Mouse (Mus musculus): ENCODE data around the gene Pirb. TPM values are rescaled to one million over a fixed set of nuclear protein-coding genes. Genes with fewer than 3 reads are reported as not detected.
A peak's percentile ranks its signal among the peaks of the same experiment; 100 is the strongest.
"Not testable (repeated sequence)": the region's sequence is repeated elsewhere in the genome, so short reads cannot be mapped to it uniquely, and the experiment has no call there.

Pirb gene
- polyA plus RNA-seq (2015; fragmentation: Nextera tagmentation; extraction: Ambion mirVana): 0.45 and 0.50 TPM in 2 replicates

DNA sequence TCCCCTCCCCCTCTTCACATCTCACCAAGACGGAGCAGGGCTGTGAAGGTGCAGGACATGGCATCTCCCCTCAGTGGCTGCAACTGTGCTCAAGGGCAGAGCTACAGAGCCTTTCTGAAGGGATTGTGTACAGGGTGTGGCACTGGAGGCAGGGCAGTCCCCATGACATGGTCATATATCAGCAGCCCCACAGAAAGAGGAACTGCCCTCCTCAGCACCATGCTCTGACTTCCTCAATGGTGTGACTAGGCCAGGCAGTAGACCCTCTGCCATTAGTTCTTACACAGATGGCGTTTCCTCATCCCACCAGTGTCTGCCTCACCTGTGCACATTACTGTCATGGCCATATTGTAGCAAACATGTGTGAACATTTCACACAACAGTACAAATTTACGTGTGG, at the start of gene Pirb:
Pirb (minus strand) TSS at position 124 of the 400 bp plus-strand sequence.
- not testable (repeated sequence) for H3K4me2 ChIP-seq; ATAC-seq (ENCODE audit: low FRiP score, low read depth); H3K36me3 ChIP-seq; H3K9ac ChIP-seq; H3K27ac ChIP-seq (replicated peaks); H3K4me1 ChIP-seq (replicated peaks); H3K4me3 ChIP-seq; H3K9me3 ChIP-seq; H3K27me3 ChIP-seq
- WGBS: 71% methylated on average over 1 of the region's 3 CpGs

DNA sequence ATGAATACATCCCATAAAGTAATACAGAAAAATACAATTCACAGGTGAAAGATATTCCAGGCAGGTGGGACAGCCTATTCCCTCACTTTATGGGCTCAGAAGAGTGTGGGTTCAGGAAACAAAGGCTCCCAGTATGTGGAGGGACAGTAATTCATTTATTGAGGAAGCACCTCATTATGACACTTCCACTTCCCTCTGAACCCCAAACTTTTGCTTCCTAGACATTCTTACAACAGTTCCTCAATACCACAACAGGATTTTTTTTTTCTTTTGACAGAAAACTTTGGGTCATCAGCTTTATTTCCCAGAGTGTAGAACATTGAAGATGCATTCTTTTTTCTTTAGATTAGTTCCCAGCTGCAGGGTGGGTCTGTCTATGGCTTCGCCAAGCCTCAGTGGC, 12.5 kb upstream of the Pirb start:
- H3K36me3 ChIP-seq, H3K9ac ChIP-seq: not testable (repeated sequence)

DNA sequence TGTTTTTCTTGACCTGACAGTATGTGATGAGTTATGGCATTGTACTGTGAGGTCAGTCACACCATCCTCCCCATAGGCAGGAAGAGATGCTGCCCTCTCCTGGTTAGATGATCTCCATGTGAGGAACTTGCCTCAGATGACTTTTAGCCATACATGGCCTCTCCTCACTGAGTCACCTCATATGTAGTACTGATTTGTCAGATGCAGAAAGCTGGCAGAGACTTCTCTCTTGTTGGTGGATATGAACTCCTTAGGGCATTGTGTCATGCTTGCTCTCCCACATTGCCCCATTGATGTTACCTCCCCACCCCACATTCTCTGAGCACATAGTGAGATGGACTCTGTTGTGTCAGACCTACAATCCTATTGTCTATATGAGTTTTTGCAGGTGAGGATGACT, 5.3 kb upstream of the Pirb start:
- H3K27ac ChIP-seq (replicated peaks); H3K4me1 ChIP-seq (replicated peaks); H3K4me3 ChIP-seq; H3K4me2 ChIP-seq; H3K9ac ChIP-seq; ATAC-seq (ENCODE audit: low FRiP score, low read depth); H3K27me3 ChIP-seq; H3K9me3 ChIP-seq; H3K36me3 ChIP-seq: not testable (repeated sequence)

More for the DNA sequence above, 12.5 kb upstream of the Pirb start:
- H3K4me3 ChIP-seq; ATAC-seq (ENCODE audit: low FRiP score, low read depth); H3K9me3 ChIP-seq; H3K27ac ChIP-seq (replicated peaks); H3K4me1 ChIP-seq (replicated peaks); H3K27me3 ChIP-seq; H3K4me2 ChIP-seq: not testable (repeated sequence)
- WGBS: no CpG with 5 or more reads among the region's 1 CpGs

DNA sequence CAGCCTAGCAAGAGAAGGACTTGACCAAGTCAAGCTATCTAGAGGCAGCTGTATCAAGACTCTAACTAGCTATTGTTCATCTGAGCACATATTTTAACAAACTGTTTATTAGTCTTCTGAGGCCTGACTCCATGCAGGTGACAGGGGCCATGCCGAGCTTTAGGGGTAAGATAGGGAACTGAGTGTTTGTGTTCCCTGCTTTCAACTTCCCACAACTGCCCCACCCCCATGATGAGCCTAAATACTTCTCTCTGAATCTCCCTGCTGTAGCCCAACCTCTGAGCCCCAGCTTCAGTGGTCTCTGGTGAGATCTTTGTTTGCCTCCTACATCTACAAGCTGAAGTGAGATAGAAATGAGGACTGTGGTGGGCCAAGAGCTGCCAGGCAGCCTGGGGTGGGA, 4.9 kb downstream of the Pirb start:
- H3K27ac ChIP-seq (replicated peaks): no peak overlapping the region
- no peaks in the 10 kb centered on the region for H3K36me3 ChIP-seq
- no peaks in the 10 kb centered on the region for H3K4me1 ChIP-seq (replicated peaks)
- no peak for ATAC-seq (ENCODE audit: low FRiP score, low read depth)
- 68% methylated on average over 1 of the region's 1 CpGs for WGBS
- no peak overlapping the region for H3K4me3 ChIP-seq
- no peak overlapping the region for H3K4me2 ChIP-seq
- H3K9me3 ChIP-seq: no peaks in the 10 kb centered on the region
- H3K9ac ChIP-seq: no peak overlapping the region
- no peaks in the 10 kb centered on the region for H3K27me3 ChIP-seq

DNA sequence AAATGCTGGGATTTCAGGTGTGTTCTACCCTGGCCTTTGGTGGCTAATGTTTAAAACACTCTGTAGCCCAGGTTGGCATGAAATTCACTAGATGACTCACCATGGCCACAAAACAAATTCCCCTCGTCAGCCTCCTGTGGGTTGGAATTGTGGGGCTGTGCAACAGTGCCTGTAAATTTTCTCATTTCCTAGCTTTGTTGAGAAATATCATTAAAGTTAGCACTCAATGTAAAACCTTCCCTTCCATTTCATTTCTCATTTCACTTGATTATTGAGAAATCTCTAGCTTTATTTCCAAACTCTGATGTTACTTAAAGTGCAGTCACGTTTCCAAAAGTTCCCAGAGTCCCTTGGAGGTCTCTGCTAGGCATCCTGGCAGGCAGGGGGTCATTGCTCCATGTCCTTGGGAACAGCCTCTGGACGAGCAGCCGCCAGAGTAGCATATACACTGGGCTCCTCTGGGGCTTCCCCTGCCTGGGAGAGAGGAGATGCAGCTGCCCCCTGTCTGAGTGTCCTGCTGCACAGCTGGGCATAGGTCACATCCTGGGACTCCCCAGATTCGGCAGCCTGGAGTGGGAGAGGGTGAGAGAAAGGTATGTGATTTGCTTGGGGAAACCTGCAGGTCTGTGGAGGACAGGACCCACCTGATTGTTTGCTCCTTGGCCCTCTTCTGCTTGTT, 7.8 kb downstream of the Pirb start:
- Histone ChIP-seq H3K27ac (replicated peaks) (no peak overlapping the region), H3K9me3 (no peaks in the 10 kb centered on the region), H3K4me2 (no peak overlapping the region), H3K4me1 (replicated peaks) (no peaks in the 10 kb centered on the region), H3K4me3 (no peak overlapping the region), H3K9ac (no peak overlapping the region), H3K36me3 (peaks cover 10% of the 10 kb centered on the region), H3K27me3 (no peaks in the 10 kb centered on the region)
- ATAC-seq (ENCODE audit: low FRiP score, low read depth): no peak
- WGBS: 35% methylated on average over 5 of the region's 5 CpGs

DNA sequence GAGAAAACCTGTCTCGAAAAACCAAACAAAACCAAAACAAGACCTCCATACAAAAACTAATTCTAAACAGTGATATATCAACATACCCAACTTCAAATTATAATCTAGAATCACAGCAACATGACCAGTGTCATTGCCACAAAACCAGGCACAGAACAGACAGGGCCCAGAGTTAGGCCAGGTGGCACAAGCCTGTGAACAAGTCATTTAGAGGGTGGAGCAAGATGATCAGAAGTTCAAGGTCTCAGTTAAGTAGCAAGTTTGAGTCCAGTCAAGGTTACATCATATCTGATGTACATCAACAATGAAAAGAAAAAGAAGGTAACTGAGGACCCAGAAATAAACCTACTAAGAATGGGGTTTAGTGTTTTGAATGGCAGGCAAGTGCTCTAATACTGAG, 11.2 kb downstream of the Pirb start:
- H3K27ac ChIP-seq (replicated peaks): no peak overlapping the region
- H3K36me3 ChIP-seq: peaks cover 23% of the 10 kb centered on the region
- no peak for ATAC-seq (ENCODE audit: low FRiP score, low read depth)
- H3K9ac ChIP-seq: no peak overlapping the region
- H3K4me3 ChIP-seq: no peak overlapping the region
- peaks cover 23% of the 10 kb centered on the region for H3K4me1 ChIP-seq (replicated peaks)
- H3K27me3 ChIP-seq: no peaks in the 10 kb centered on the region
- H3K4me2 ChIP-seq: no peak overlapping the region
- 81% methylated on average over 1 of the region's 1 CpGs for WGBS
- H3K9me3 ChIP-seq: no peaks in the 10 kb centered on the region

DNA sequence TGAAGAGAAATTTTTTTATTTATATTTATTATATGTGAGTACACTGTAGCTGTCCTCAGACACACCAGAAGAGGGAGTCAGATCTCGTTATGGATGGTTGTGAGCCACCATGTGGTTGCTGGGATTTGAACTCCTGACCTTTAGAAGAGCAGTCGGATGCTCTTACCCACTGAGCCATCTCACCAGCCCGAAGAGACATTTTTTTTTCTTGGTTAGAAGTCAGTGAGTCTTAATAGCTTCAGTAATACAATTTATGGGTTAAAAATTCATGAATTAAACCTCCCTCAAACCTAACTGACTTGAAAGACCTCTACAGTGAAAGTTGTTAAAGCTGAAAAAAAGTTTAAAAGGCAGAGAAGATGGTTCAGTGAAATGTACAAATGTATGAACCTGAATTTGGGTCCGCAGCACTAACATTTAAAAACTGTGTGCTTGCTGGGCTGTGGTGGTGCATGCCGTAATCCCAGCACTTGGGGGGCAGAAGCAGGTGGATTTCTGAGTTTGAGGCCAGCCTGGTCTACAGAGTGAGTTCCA, 11.7 kb downstream of the Pirb start:
- H3K4me2 ChIP-seq; ATAC-seq (ENCODE audit: low FRiP score, low read depth); H3K9me3 ChIP-seq; H3K4me3 ChIP-seq; H3K9ac ChIP-seq; H3K27ac ChIP-seq (replicated peaks); H3K27me3 ChIP-seq: not testable (repeated sequence)
- peaks cover 23% of the 10 kb centered on the region for H3K36me3 ChIP-seq
- peaks cover 25% of the 10 kb centered on the region for H3K4me1 ChIP-seq (replicated peaks)
- WGBS: 37% methylated on average over 5 of the region's 5 CpGs

DNA sequence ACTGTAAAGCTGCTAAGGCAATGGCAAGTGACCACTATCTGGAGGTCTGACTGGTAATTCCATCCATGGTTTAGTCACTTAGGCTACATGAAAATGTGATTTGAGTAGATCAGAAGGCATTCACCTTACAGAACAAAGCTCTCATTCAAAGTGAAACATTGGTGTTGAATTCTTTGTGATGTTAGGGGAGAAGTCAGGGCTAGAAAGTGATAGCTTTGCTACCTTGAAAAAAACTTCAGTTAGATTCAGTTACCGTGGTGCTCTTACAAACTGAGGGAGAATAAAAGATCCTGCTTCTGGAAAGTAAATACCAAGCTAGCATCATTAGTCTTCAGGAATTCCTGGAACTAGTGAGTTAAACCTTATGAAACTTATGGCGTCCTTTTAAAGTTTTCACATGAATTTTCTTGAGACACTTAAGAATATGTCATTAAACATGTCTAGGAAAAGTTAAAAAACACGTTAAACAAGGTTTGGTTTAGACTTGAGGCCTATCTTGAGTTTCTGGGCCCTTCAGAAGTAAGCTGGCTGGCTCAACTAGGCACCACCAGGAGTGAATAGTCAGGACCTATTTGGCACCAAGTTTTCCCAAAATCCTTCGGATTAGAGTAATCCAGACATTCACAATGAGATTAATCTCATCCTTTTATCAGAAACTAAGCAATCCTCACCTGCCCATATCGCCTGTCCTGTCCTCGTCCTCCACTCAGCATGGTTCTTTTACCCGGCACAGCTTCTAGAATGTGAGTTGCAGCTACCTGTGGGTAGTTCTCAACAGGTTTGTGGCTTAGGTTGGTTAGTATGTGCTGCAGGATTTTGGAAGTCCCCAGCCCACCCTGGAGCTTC, 12.4 kb downstream of the Pirb start:
- H3K4me2 ChIP-seq: no peak overlapping the region
- no peak overlapping the region for H3K9ac ChIP-seq
- no peak for ATAC-seq (ENCODE audit: low FRiP score, low read depth)
- H3K27ac ChIP-seq (replicated peaks): no peak overlapping the region
- no peaks in the 10 kb centered on the region for H3K27me3 ChIP-seq
- 34% methylated on average over 7 of the region's 7 CpGs for WGBS
- H3K4me3 ChIP-seq: no peak overlapping the region
- peaks cover 29% of the 10 kb centered on the region for H3K4me1 ChIP-seq (replicated peaks)
- H3K9me3 ChIP-seq: no peaks in the 10 kb centered on the region
- H3K36me3 ChIP-seq: peaks cover 23% of the 10 kb centered on the region

DNA sequence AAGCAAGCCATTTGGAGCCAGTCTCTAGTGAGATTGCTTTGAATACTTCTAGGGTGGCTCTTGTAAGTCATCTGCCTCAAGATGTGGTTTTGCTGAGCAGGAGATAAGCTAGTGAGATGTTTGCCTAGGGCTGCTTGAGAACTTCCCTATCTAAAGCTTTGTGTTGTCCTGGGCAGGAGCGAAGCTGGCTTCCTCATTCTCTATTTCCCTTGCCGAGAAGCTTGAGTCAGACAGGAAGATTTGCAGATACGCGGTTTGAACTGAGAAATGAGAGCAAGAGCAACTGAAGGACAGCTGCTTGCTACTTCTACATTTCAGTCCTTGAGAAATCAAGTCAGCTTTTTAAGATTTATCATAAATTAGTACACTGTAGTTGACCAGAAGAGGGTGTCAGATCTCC, 13.2 kb downstream of the Pirb start:
- ATAC-seq (ENCODE audit: low FRiP score, low read depth): no peak
- peak overlapping the region; percentile 90; the same call in 1 of the 2 replicates for H3K4me2 ChIP-seq
- peak overlapping the region; percentile 2; the same call in 1 of the 2 replicates for H3K27ac ChIP-seq (replicated peaks)
- H3K9me3 ChIP-seq: no peaks in the 10 kb centered on the region
- H3K4me3 ChIP-seq: no peak overlapping the region
- 63% methylated on average over 4 of the region's 4 CpGs for WGBS
- no peaks in the 10 kb centered on the region for H3K27me3 ChIP-seq
- H3K36me3 ChIP-seq: peaks cover 23% of the 10 kb centered on the region
- H3K4me1 ChIP-seq (replicated peaks): peaks cover 29% of the 10 kb centered on the region
- no peak overlapping the region for H3K9ac ChIP-seq

DNA sequence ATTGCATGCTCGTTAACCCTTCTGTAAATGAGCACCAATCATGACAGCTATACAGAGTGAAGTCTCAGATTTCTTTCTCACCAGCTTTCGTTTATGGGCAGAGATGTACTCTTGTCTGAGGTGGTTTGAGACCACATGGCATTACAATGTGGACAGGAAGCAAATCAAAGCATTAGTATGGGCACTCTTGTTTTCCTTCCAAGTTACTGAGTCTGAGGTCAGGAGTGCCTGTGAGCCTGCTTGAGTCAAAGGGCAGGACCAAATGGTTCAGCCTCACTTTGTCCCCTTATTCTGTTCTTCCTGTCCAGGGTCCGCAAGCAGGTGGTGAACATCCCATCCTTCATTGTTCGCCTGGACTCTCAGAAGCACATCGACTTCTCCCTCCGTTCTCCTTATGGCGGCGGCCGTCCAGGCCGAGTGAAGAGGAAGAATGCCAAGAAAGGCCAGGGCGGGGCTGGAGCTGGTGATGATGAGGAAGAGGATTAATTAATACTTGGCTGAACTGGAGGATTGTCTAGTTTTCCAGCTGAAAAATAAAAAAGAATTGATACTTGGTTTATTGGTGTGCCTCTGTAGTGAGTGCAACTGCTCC, 13.8 kb downstream of the Pirb start:
- Histone ChIP-seq H3K36me3 (peaks cover 25% of the 10 kb centered on the region), H3K4me3 (peak overlapping the region; percentile 94), H3K27me3 (no peaks in the 10 kb centered on the region), H3K4me2 (peak overlapping the region; percentile 90), H3K9me3 (no peaks in the 10 kb centered on the region), H3K4me1 (replicated peaks) (peaks cover 29% of the 10 kb centered on the region), H3K9ac (peak overlapping the region; percentile 82; the same call in 1 of the 2 replicates), H3K27ac (replicated peaks) (no peak overlapping the region)
- no peak for ATAC-seq (ENCODE audit: low FRiP score, low read depth)
- 56% methylated on average over 11 of the region's 11 CpGs for WGBS

DNA sequence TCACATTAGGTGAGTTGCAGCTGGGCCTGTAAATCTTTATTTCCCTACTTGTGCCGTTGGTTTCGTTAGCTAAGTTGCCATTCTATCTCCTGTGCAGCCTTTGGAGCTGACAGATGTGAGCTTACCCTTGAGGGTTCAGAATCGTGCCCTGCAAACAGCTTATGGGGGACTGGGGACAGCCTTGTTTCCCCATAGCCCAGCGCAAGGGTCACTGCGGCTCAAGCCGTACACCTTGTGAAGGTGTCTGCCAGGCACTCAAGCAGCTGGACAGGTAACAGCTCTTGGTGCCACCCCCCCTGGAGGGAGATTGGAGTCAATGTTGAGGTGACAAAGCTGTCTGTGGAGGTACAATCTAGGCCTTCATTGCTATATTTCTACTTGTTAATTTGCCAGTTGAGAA, 14.3 kb downstream of the Pirb start:
- H3K9ac ChIP-seq: peak overlapping the region; percentile 82
- H3K27ac ChIP-seq (replicated peaks): no peak overlapping the region
- no peaks in the 10 kb centered on the region for H3K9me3 ChIP-seq
- no peaks in the 10 kb centered on the region for H3K27me3 ChIP-seq
- H3K4me3 ChIP-seq: peak overlapping the region; percentile 94
- H3K4me2 ChIP-seq: peak overlapping the region; percentile 90
- WGBS: 37% methylated on average over 6 of the region's 6 CpGs
- ATAC-seq (ENCODE audit: low FRiP score, low read depth): no peak
- H3K36me3 ChIP-seq: peaks cover 30% of the 10 kb centered on the region
- H3K4me1 ChIP-seq (replicated peaks): peaks cover 29% of the 10 kb centered on the region

DNA sequence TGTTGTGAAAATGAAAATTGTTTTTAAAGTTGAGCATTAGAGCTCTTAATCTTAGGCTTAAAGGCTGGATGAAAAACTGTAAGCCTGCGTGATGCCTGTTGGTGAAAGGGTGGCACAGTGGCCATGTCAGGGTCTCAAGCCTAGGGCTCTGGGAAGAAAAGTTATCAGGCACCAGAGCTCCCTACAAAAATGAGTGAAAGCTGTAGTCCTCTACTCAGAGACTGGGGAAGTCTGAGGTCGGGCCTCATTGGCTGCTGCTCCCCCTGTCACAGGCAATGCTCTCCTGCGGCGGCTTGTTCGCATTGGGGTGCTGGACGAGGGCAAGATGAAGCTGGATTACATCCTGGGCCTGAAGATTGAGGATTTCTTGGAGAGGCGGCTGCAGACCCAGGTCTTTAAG, 14.7 kb downstream of the Pirb start:
- H3K27ac ChIP-seq (replicated peaks); H3K27me3 ChIP-seq; H3K9me3 ChIP-seq; ATAC-seq (ENCODE audit: low FRiP score, low read depth): not testable (repeated sequence)
- peak overlapping the region; percentile 94 for H3K4me3 ChIP-seq
- peak overlapping the region; percentile 90 for H3K4me2 ChIP-seq
- peaks cover 29% of the 10 kb centered on the region for H3K4me1 ChIP-seq (replicated peaks)
- WGBS: 2% methylated on average over 7 of the region's 7 CpGs
- H3K9ac ChIP-seq: peak overlapping the region; percentile 82
- H3K36me3 ChIP-seq: peaks cover 33% of the 10 kb centered on the region

All from hindbrain, embryonic 15.5 days (tissue).